Mouse (Mus musculus) left cerebral cortex, adult 2 months (tissue): Measurements from ENCODE around the gene Csf1. TPM values are rescaled to one million over a fixed set of nuclear protein-coding genes. Genes with fewer than 3 reads are reported as not detected.

Experiments
- DNase-seq, 2 experiments: peaks; one replicate each; pipeline ENCODE4 v3.0.0; 2021 to 2022; ENCODE audit warnings: low spot score in 2 of 2, mixed read lengths in 1 of 2; ENCODE audit errors: extremely low spot score in 1 of 2
- H3K27ac ChIP-seq: fragments of 200-600 bp; 2 replicates; pipeline ENCODE4 v1.8.1; 2022
- H3K4me3 ChIP-seq: fragments of 200-600 bp; 2 replicates; pipeline ENCODE4 v1.8.1; 2022
- CTCF ChIP-seq: fragments of 200-600 bp; IDR thresholded peaks from 2 replicates; pipeline ENCODE4 v1.8.1; 2022; ENCODE audit warnings: antibody characterized with exemption, mild to moderate bottlenecking, moderate library complexity
- intact Hi-C: fragments of 180-260 bp; cut with DNase I; formaldehyde crosslinking; loops from one replicate; pipeline ENCODE4 v1.15.1; 2025
- long read RNA-seq, 2 experiments: library from polyadenylated mRNA; stranded (forward); transcript quantifications; one replicate each; pipeline ENCODE4 v2.0.0; 2021; ENCODE audit warnings: borderline mapping rate in 2 of 2
- total RNA-seq, 2 experiments: library from RNA; stranded (reverse); gene quantifications; 2 replicates each; pipeline ENCODE4 v1.2.3; 2021

The Csf1 gene
- total RNA-seq, result 10 to 100 TPM; 12.6 to 13.2 TPM
- long read RNA-seq, experiment 1, full-length matches to known transcripts, result 14 of 19 reads
- long read RNA-seq, experiment 1, partial matches to known transcripts, result 0 of 19 reads
- long read RNA-seq, experiment 1, other reads (novel, unspliced or antisense), result 5 of 19 reads
- long read RNA-seq, experiment 2, full-length matches to known transcripts, result 9 of 12 reads
- long read RNA-seq, experiment 2, partial matches to known transcripts, result 2 of 12 reads
- long read RNA-seq, experiment 2, other reads (novel, unspliced or antisense), result 1 of 12 reads

DNA sequence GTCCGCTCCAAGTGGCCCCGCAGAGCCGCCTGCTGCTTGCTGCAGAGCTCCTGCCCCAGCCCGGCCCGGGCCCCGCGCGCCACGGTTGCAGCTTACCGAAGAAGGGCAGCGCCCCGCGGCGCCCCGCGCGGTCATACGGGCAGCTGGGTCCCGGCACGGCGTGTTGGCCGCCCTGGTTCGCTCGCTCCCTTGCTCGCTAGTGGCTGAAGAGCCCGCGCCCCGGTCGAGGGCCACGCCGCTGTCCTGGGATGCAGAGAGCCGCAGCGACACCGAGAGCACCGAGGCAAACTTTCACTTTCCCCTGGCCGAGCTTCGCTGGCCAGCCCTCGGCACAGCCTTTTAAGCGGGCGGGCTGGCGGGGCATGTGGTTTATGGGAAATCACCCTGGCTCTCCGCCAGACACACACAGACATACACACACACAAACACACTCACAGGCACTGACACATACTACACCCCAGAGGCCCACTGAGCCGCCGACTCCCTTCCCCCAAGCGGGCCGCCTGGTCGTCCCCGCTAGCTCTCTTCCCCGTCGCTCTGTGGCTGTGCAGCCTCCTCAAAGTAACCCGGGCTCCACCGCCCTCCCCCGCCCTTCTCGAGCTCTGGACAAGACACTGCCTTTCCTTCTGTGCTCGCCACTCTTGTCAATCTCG lies at the start of gene Csf1:
Csf1 (minus strand) TSS at position 541 of the 653 bp plus-strand sequence.
- peak; percentile 2; the same call in 1 of the 2 replicates for TF ChIP-seq CTCF
- peak; percentile 61 to 64 for DNase-seq
- Histone ChIP-seq H3K4me3 (peak within 1 kb of the TSS; percentile 79), H3K27ac (peak within 1 kb of the TSS; percentile 92)
- intact Hi-C loops, result loop anchor here (2.0 to 5.0 kb wide), 2 partner anchors 47 to 105 kb away; no protein-coding TSS in a partner anchor

DNA sequence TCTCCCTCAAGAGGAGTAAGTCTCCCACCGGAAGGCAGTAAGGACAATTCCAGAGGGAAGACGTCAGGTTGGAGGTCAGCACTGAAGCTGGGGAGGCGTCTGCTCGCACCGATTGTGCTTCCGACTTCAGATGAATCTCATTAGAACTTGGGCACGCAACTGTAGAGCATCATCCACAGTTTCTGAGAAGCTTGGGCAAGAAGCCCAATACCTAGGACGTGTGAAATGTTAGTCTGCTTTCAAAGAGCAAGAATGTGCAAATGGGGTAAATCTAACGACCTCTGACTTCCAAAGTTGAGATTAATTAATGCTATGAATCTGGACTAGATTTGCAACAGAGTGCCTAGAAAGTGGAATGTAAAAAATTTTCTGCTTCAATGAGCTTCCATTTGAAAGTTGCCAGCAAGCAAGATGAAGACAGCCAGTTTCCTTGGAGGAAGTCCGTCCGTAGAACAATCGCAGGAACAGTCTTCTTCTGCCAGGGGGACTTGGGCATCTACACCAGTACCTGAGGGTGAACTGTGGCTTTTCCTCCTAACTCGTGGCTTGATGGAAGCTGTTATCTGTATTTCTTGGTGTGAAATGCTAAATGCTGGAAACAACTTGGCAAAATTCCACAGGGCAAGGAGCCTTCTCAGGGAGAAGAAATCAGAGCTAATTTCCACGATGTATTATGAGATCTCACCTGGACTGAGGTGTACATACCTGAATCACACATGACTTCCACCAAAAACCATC lies 47.9 kb upstream of the Csf1 start:
- no peak for TF ChIP-seq CTCF
- peak overlapping the region; percentile 51 for H3K27ac ChIP-seq
- intact Hi-C loops, result loop anchor here (5.0 kb wide), 1 partner anchor 51 kb away; no protein-coding TSS in a partner anchor
- no peak overlapping the region; the same call in 1 of the 2 replicates for H3K4me3 ChIP-seq
- no peak for DNase-seq

- DNase-seq, result no peak
- Histone ChIP-seq H3K27ac (peak overlapping the region; percentile 51), H3K4me3 (no peak overlapping the region; the same call in 1 of the 2 replicates)
- TF ChIP-seq CTCF, result no peak
- intact Hi-C loops, result loop anchor here (5.0 kb wide), 1 partner anchor 50 kb away; no protein-coding TSS in a partner anchor
Measured at GRCm38 (mm10) chr3:107807386-107807974, 47.2 kb upstream of the Csf1 start.

DNA sequence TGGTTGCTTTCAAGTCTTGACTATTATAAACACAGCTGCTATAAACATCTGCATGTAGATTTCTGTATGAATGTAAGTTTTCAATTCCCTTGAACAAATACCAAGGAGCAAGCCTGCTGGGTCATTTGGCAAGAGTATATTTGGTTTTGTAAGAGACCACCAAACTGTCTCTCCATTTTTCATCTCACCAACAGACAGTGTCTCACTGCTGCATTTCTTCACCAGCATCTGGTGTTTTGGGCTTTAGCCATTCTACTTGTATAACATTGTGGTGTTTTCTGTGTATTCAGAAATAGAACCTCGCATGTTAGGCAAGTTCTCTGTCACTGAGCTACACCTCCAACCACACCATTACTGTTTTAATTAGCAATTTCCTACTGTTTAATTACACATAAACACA lies 46.6 kb upstream of the Csf1 start:
- peak overlapping the region; percentile 51 for H3K27ac ChIP-seq
- H3K4me3 ChIP-seq, result no peak overlapping the region
- no peak for DNase-seq
- intact Hi-C loops, result loop anchor here (5.0 kb wide), 1 partner anchor 50 kb away; no protein-coding TSS in a partner anchor
- no peak for TF ChIP-seq CTCF

- peak overlapping the region; percentile 69 for H3K27ac ChIP-seq
- intact Hi-C loops, result loop anchor here (5.0 kb wide), 1 partner anchor 47 kb away; no protein-coding TSS in a partner anchor
- TF ChIP-seq CTCF, result no peak
- no peak overlapping the region for H3K4me3 ChIP-seq
- DNase-seq, result no peak
Measured at GRCm38 (mm10) chr3:107804799-107805198, 44.5 kb upstream of the Csf1 start.

DNA sequence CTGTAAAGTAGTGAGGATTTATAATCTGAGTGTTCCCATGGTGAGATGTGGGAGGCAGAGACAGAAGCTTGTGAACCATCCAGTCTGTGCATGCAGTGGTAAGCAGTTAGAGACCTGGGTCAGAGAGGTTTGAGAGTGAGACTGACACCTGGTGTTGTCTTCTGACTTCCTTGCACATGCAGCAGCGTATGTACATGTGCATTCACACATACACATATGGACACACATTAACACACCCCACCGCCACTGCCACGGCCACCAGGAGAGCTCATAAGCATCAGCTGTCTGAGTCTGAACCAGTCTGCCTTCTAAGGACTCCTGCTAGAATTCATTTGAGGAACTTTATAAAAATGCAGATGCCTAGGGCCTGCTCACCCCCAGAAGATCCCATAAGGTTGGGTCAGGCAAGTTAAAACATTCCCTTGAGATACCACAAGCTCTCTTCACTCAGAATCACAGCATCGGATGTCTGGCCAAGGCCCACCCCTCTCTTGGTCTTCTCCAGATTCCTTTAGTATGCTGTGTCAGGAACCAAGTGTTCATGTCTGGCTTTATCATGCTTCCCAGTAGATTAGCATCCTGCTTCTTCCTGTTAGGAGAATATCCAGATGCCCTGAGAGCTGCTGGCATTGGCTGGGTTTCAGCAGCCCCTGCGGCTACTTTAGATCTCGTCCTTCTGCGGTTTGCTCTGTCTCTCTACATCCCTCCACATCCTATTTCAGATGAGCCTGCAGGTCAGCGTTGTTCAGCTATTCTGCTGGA lies 42.1 kb upstream of the Csf1 start:
- DNase-seq, result no peak
- no peak for TF ChIP-seq CTCF
- intact Hi-C loops, result no loop called here
- Histone ChIP-seq H3K4me3 (no peak overlapping the region), H3K27ac (no peak overlapping the region)

DNA sequence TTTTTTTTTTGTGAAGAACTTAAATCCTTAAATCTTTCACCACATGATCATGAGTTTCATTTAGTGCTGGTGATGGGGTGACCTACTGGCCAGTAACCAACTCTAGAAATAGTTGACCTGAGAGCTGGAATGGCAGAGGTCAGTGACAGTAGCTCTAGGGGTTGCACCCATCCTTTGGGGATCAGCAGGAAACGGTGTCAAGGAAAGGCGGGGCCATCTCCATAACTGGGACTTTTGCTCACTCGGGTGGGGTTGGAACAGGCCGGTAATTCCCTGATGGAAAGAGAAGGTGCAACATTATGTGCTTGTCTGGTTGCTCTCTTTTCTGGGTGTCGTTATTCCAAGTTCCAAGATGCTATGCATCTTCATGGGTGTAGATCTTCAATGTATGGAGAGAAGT lies 38.7 kb upstream of the Csf1 start:
- no peak for DNase-seq
- TF ChIP-seq CTCF, result no peak
- intact Hi-C loops, result no loop called here
- H3K27ac ChIP-seq, result no peak overlapping the region
- no peak overlapping the region for H3K4me3 ChIP-seq

DNA sequence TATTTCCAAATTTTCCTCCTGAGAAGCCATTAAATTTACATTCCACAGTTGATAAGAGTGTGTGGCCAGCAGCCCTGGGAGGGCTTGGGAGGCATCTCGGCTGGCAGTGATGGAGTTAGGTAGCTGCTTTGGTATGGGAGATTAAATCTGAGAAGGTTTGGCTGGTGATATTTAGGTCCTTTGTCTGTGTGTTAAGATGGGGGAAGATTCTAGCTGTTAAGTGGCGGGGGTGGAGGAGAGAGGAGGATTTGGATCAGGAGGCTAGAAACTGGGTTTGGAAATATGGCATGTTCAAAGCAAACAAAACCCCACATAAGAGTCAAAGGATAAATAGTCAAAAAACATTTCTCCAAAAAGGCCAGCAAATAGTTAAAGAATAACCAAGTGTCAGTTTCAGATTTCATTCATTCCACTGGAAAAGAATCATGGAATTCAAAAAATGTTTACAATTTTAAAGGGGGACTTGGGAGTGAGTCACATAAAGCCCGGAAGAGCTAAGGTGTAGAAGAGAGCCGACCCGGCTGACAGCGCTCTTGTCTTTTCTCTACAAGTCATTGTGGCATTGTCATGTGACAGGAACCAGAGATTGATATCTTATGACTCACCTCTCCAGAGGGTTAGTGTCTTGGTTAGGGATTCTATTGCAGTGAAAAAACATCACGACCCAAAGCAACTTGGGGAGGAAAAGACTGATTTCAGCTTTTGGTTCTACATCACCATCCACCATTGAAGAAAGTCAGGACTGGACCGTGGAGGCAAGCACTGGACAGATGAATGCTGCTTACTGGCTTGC lies 36.1 kb upstream of the Csf1 start:
- intact Hi-C loops, result no loop called here
- H3K27ac ChIP-seq, result peak overlapping the region; percentile 63; the same call in 1 of the 2 replicates
- no peak for TF ChIP-seq CTCF
- no peak for DNase-seq
- H3K4me3 ChIP-seq, result no peak overlapping the region

DNA sequence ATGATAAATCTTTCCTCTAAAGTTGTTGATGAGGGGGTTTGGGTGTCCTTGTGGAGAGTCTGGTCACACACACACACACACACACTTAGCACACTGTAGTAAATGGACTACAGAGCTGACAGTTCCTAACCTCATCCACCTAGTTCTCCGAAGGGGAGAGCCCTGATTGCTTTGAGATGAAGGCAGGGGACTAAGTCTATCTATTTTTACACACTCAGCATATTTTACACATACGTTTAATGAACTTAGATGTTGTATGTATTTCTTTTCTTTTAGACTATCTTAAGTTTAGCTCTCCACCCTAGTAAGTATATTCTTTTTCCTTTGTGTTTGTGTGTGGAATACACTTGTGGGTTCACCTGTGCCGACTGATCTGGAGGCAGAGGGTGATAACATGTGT lies 34.6 kb upstream of the Csf1 start:
- intact Hi-C loops, result no loop called here
- no peak for DNase-seq
- TF ChIP-seq CTCF, result no peak
- H3K27ac ChIP-seq, result no peak overlapping the region
- H3K4me3 ChIP-seq, result no peak overlapping the region

GRCm38 (mm10) chr3:107793300-107794201 lies 33.3 kb upstream of the Csf1 start:
- intact Hi-C loops, result no loop called here
- Histone ChIP-seq H3K27ac (peak overlapping the region; percentile 79), H3K4me3 (no peak overlapping the region)
- TF ChIP-seq CTCF, result no peak
- peak; percentile 48 to 53 for DNase-seq
